Mouse (Mus musculus) erythroblast, embryonic 14.5 days (primary cell): Measurements from ENCODE around the gene Tmcc2.

Source experiments
- GATA1 ChIP-seq: IDR thresholded peaks from 2 replicates; pipeline ENCODE4 v1.6.1; 2012; ENCODE audit warnings: low read length, inconsistent platforms, mixed read lengths
- TAL1 ChIP-seq: IDR thresholded peaks from 3 replicates; pipeline ENCODE4 v1.6.1; 2012; ENCODE audit warnings: low read length, inconsistent platforms, mixed read lengths

DNA sequence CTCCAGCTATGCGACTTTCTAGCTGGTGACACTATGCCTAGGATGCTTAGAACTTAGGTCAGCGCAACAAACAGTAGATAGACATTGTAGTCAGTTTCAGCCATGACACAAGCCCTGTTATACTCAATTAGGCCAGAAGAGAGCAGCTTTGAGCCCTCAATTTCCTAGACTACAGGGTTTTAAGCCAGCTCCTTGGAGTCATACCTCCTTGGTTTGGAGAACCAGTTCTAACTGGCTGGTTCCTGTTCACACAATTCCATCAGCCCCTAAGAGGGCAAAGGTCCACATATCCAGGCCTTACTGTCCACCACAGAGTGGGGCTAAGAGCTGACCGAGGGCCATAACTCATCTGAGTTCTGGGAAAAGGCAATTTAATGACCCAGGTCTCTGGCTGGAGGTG, 78.4 kb downstream of the Tmcc2 start:
- TF ChIP-seq GATA1 (no peak), TAL1 (no peak)
